Mouse (Mus musculus) layer of hippocampus, adult 8-10 months (tissue): Measurements from ENCODE around the gene Cryba2. TPM values are rescaled to one million over a fixed set of nuclear protein-coding genes. Genes with fewer than 3 reads are reported as not detected.

Experiments used
- DNase-seq, 2 experiments: peaks; one replicate each; pipeline ENCODE4 v3.0.0; 2022; ENCODE audit warnings: low spot score in 2 of 2
- total RNA-seq, 4 experiments: library from RNA; stranded (reverse); gene quantifications; 2 replicates each; pipeline ENCODE4 v1.2.4; 2022

Cryba2 gene
- under 1 TPM in 2 of 4 experiments, not detected in 2; 0.74 to 0.82 TPM for total RNA-seq

DNA sequence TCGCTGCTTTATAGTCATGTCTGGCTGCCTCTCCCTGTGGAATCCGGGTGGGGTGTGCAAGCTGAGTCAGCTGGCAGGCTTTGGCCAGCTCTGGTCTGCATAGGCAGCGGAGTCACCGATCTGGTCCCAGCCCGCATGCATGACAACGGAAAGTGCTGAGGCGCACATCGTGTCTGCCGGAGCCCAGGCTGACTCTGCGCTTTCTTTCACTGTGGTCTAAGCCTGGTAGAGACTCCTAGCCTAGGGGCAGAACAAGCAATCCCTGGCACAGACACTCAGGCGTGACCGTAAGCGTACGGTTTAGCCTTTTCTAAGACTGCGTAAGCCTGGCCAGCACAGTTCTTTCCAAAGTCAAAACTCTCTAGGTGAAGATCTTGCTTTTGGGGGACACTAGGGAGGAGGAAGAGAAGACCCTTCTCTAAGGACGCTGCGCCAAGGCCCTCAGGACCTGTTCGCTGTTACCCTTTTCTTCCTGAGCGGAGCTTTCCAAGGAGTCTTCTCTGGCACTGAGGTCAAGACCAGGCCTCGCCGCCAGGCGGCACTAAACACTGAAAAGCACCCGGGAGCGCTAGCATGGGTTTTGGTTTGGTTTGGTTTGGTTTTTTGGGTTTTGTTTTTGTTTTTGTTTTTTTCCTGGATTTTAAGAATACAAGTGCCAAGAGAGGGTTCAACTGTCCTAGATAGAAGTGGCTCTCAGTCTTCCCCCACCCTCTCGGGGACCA is at the start of gene Cryba2:
Gene Cryba2 (minus strand): TSS at position 10 of the 722 bp plus-strand sequence.
- DNase-seq: no peak

- no peak for DNase-seq
Observed at GRCm38 (mm10) chr1:74941651-74942360, 48.9 kb upstream of the Cryba2 start.

DNA sequence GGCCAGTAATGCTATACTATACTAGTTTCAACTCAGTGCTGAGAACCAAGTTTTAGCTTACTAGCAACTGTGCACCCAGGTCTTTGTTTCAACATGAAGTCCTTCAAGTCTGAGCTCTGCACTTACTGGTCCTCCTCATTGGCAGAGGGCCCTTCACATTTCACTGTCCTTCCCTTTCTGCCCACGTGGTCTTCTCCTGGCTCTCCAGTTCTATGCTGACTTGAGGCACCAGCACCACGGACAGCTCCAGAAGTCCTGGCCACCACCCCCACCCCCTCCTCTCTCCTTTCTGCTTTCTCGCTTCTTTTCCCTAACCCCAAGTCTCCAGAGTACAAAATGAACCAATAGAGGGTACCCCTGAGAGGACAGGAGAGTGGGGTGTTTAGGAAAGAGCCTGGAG is 46.8 kb upstream of the Cryba2 start:
- no peak for DNase-seq

- no peak for DNase-seq
Observed at GRCm38 (mm10) chr1:74936221-74936830, 43.4 kb upstream of the Cryba2 start.

- DNase-seq: peak; percentile 41 to 68
Observed at GRCm38 (mm10) chr1:74935402-74935801, 42.5 kb upstream of the Cryba2 start, which contains the start of gene Cfap65. Cfap65 (minus strand) TSS chr1:74935599.

DNA sequence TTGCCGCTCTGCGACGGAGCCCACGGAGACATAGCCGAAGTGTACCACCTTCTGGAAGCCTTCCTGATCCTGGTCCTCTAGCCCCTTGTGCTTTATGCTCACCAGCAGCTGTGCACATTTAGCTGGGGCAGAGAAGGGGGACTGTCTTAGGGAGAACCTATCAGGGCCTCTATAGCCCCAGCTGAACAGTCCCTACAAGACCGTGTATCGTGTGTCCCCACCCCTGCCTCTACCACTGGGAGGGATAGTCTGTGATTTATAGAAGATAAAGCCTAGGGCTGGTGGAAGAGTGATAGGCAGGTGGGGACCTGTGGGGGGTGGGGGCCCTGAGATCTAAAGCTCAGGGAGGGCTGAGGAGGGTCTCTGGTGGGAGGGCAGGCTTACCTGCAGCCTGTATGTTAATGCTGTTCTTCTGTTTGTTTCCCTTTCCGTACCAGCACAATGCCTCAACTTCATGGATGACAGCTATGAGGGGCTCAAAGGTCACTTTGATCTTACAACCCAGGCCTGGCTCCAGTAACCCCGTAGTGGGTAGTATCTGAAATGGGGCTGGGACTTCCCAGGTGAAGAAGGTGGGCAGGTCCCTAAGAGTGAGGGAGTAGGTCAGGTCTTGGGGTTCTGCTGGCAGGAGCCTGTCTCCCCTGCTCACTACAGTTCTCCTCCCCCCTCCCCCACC is 34.8 kb upstream of the Cryba2 start:
- DNase-seq: no peak

DNA sequence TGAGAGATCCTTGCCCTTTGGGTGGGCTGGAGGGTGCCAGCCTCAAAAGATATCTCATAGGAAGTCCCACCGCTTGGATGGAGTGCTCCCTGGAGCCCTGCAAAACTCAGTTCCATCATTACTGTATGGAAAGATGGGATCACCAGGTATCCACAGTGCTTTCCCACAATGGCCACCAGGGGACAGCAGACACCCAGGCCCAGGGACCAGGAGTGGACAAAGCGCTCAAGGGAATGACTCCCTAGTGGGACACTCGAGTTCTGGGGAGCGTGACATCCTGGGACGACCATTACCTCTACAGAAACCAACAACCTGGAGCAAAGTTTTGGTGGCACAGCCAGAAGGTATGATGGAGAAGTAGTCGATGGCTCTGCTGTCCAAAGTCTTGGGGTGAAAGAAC is 33.8 kb upstream of the Cryba2 start:
- peak in 1 of 2 experiments; percentile 44 for DNase-seq

- no peak for DNase-seq
Observed at GRCm38 (mm10) chr1:74924464-74924863, 31.5 kb upstream of the Cryba2 start.

DNA sequence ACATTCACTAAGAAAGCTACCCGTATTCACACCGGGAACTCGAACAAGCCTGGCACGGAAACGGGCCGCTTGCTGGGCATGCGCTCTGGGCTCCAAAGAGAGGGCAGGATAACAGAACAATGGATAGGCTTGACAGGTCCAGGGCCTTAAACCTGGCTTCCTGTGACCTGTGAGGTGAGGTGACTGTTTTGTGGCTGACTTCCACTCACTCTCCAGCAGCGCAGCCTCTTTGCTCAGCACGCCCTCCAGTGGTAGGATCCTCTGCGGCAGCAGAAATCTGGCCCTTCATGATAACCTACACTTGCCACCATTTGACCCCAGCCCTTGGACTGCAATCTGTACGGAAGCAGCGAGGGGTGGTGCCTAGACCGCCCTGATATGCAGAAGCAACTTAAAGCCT is 22.8 kb upstream of the Cryba2 start:
- no peak for DNase-seq

GRCm38 (mm10) chr1:74902191-74902590 is 9.2 kb upstream of the Cryba2 start:
- DNase-seq: no peak

DNA sequence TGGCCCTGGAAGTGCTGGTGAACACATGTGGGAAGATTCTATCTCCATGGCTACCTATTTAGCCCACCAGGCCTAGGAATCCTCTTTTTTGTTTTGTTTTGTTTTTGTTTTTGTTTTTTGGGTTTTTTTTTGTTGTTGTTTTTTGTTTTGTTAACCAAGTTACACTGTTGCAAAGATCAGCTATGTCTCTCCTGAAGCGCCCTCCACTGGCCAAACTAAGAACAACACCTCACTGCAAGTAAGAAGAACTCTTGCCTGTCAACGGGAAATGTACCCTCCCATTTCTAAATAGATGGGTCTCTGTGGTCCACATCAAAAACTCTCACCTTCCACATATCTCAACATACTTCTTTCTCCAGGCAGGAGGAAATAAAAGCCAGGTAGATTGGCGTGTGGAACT is 8.7 kb upstream of the Cryba2 start:
- peak in 1 of 2 experiments; percentile 66 for DNase-seq

DNA sequence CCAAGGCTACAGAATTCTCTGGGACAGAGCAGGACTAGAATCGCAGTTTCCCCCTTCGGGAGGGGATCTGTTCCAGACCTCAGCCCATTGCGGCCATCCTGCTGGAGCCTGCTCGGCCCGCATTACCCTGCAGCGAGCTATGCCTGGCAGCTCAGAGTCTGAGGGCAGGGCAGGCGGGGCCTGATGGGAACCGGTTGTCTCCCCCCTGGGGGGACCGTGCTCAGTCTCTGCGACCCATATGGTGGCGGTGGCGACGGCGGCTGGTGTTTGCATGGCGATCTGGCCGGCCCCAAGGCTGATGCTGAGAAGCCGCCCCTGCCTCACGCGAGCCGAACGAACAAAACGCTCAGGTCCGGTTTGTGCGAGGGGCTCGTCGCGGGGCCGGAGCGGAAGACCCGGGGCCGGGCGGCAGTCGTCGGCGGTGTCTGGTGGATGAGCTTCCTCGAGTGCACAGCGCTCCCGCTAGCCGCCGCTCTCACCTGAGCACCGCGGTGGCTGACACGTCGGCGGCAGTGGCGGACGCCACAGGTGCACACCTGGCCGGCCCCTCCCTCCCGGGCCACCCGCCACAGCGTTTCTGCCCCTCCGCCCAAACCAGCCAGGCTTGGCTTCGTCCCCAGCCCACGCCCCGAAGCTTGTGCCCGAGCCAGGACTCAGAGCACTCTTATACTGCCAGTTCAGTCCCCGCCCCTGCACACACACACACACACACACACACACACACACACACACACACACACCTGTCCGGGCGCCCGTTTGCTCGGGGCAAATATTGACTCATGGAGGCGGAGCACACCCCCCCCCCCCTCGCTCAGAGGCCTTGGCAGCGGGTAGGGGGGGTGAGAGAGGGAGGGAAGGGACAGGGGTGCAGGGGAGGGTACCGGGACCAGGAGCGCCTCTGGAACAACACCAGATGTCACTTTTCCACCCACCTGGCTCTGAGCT is 7.7 kb upstream of the Cryba2 start:
- no peak for DNase-seq

- no peak for DNase-seq
Observed at GRCm38 (mm10) chr1:74898656-74899431, 5.9 kb upstream of the Cryba2 start.

DNA sequence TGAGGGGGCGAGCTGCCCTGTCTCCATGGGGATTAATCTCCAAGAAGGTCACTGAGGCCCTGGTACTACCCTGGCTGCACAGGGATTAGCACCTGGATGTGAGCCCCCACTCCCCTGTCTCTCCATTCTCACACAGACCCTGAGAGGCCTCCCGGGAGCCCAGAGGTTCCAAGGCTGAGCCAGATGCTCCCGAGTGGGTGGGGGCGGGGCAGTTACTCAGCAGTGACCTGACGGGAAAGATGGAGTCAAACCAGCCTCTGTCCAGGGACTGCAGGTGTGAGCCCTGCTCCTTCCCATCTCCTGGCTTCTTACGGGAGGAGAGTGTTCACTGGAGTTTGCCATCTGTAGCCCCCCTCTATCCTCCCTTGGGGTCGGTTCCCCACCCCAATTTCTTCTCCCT is 5.0 kb upstream of the Cryba2 start:
- no peak for DNase-seq

DNA sequence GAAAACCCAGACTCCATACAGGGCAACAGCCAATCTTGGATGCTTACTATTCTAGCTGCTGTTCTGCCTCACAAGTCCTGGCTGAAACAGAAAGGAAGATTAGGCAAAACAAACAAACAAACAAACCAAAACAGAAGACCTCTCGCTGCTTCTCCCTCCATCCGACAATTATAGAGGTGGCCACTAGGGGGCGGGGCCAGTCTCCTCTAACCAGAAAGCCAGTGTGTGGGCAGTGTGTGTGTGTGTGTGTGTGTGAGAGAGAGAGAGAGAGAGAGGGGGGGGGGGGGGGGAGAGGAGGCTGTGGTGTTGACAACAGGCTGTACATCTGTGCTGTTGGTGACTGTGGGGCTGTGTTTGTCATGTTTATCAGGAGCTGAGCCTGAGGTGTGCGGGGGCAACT is 2.0 kb upstream of the Cryba2 start:
- DNase-seq: peak in 1 of 2 experiments; percentile 60

DNA sequence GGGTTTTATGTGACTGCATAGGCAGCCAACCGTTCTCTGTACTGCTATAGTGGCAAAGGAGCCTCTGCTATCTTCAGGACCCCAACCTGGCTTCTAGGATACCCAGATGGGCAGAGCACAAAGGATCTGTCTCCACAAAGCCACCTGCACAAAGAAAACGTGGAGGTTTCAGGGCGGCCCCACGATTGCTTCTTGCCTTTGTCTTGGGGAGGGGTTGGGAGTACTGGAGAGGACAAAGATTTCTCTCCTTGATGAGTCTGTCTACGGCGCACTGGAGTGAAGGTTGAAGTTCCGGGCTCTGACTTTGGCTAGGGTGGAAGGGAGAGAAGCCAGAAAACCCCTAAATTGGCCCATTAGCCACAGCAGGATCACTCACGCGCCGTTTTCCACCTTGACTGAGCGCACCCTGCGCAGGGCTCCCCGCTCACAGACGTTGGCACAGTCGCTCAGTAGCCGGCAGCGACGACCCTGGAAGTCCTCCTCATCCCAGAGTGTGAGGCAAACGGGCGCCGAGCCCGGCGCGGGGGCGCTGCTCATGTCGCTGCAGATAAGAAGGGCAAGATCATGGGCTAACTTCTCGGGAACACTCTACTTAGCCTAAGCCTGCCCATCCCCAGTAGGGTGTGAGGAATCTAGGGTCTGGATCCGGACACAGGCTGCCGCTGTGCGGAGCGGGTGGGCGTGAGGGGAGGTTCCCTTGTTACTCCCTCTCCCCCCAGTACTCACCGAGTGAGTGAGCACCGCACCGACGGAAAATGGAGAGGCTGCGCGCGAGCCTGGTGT is 401 bp downstream of the Cryba2 start:
- no peak for DNase-seq

DNA sequence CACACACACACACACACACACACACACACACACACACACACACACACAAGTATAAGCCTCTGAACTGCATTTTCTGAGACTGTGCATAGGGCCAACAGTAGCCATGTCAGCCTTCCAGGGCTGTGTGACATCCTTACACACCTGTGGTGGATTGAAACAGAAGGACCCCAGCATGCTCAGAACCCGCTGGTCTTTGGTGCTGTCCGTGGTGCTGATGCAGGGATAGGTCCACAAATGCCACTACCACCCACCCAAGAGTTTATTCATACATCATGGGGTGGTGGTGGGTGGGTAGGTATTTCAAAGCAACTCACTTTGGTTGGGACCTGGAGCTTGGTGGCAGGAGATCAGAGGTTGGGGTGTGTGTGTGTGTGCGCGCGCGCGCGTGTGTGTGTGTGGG is 1.4 kb downstream of the Cryba2 start:
- no peak for DNase-seq

GRCm38 (mm10) chr1:74885369-74886042 is 7.4 kb downstream of the Cryba2 start, which contains the start of gene Fev:
Fev (minus strand) TSS chr1:74885419.
- no peak for DNase-seq
